Mouse (Mus musculus) G1E-ER4 (cell line): Measurements from ENCODE around the gene Hist2h3b. TPM values are rescaled to one million over a fixed set of nuclear protein-coding genes. Genes with fewer than 3 reads are reported as not detected.
A peak's percentile ranks its signal among the peaks of the same experiment; 100 is the strongest.

Source experiments
- GATA1 ChIP-seq: IDR thresholded peaks from one replicate; pipeline ENCODE4 v1.8.0; 2012; ENCODE audit warnings: low read length, inconsistent platforms
- polyA plus RNA-seq: library from polyadenylated mRNA; stranded (reverse); fragments of >175 nt; gene quantifications from 2 replicates; pipeline ENCODE4 v1.2.3, GENCODE M21; 2012

The Hist2h3b gene
- polyA plus RNA-seq, 1 experiment, result 50.2 TPM

DNA sequence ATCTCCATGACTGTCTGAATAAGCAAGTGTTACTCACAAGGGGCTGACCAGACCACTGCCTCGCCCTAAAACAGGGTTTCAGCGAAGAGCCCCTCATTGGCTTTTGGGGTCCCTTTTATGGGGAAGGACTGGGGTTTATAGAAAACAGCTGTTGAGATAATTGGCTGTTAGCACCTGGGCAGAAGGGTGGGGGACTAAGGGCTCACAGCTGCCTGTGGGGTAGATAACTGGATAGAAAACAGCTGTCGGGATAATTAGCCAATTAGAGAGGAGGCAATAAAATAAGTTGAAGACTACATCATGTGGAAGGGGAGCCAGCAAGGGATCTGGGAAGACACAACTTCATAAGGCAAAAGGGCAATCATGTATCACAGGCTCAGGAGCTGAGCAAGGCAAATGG, 17.6 kb upstream of the Hist2h3b start:
- no peak for TF ChIP-seq GATA1

- TF ChIP-seq GATA1, result no peak
Measured at GRCm38 (mm10) chr3:96251787-96252186, 16.7 kb upstream of the Hist2h3b start.

DNA sequence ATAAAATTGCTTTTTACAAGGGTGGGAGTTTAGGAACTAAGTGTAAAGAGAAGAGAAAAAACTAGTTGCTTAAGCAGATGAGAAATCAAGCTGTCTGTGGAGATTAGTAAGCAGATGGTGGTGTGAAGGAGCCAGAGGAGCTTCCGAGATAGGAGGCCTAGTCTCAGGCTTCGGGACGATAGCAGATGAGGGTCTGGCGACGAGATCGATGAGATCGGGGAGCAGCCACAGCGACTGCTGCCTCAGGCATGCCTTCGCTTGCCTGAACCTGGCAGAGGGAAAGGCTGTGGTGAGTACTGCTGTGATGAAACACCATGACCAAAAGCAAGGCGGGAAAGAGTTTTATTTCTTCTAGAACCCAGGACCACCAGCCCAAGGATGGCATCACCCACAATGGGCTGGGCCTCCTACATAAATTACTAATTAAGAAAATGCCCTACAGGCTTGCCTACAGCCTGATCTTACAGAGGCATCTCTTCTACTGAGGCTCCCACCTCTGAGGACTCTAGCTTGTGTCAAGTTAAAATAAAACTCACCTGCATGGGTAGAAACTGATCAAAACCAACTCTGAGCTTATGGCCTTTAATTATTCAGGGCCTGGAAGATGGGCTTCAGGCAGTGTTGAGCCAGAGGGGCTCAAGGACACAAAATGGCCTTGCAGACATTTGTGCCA, 13.6 kb upstream of the Hist2h3b start:
- TF ChIP-seq GATA1, result peak; percentile 98

DNA sequence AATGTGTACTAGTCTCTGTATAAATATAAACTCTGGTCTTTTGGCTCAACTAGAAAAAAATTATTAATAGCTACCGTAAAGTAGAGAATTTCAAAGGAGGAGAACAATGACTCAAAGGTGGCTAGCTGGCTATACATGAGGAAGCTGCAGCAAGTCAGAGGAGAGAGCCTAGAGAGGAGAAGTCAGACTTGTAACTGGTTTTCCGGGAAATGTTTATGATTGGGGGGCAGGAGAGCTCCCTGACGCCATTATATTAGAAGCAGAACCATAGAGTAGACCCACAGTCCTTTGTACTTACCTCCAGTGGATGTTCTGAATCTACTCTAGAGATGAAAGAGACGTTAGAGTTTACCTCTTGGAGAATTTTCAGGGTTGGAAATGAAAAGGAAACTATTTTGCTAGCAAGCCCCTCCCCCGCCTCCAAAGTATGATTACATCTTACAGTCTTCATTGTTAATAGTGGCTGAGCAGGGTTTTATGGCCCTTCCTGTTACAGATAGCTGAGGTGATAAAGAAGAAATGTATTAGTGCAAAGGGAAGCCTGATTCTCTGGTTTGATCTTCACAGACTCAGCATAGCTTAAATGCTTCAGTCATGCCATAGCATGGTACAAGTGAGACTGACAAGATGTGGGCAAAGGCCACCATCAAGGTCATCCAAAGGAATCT, 12.4 kb upstream of the Hist2h3b start:
- TF ChIP-seq GATA1, result peak; percentile 18

GRCm38 (mm10) chr3:96257190-96257589, 11.3 kb upstream of the Hist2h3b start:
- no peak for TF ChIP-seq GATA1

- no peak for TF ChIP-seq GATA1
Measured at GRCm38 (mm10) chr3:96260220-96260619, 8.2 kb upstream of the Hist2h3b start.

GRCm38 (mm10) chr3:96261623-96262022, 6.8 kb upstream of the Hist2h3b start:
- TF ChIP-seq GATA1, result no peak

GRCm38 (mm10) chr3:96262216-96262875, 6.1 kb upstream of the Hist2h3b start:
- TF ChIP-seq GATA1, result no peak

GRCm38 (mm10) chr3:96262979-96263550, 5.4 kb upstream of the Hist2h3b start, which contains the start of gene Hist2h4:
Gene Hist2h4, minus strand, starts transcription at chr3:96263311.
- TF ChIP-seq GATA1, result no peak

GRCm38 (mm10) chr3:96263558-96264403, 4.7 kb upstream of the Hist2h3b start:
- TF ChIP-seq GATA1, result no peak

DNA sequence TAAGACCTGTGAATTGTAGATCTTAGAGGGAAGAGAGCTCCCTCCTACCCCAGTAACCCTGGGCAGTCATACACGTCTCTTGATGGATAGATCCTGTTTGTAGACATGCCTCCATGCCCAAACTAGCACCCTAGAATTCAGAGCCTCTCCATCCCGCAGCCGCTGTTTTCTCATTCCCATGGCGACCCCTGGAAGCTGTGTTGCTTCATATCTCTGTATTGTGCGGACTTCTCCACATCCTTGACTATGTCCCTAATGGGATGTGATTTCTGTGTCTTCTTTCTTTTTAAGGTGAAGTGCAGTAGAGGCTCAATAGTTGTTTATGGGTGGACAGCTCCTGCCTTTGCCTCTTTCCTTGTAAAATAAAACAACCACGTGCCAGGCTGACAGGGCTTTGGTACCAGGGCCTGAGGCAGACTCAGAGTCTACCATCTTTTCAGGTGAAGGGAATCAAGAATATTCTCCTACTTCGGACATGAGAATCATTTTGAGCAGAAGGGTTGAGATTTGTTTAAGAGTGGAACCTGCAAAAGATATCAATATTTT, 4.0 kb upstream of the Hist2h3b start:
- TF ChIP-seq GATA1, result no peak

GRCm38 (mm10) chr3:96266132-96266710, 2.2 kb upstream of the Hist2h3b start:
- no peak for TF ChIP-seq GATA1

DNA sequence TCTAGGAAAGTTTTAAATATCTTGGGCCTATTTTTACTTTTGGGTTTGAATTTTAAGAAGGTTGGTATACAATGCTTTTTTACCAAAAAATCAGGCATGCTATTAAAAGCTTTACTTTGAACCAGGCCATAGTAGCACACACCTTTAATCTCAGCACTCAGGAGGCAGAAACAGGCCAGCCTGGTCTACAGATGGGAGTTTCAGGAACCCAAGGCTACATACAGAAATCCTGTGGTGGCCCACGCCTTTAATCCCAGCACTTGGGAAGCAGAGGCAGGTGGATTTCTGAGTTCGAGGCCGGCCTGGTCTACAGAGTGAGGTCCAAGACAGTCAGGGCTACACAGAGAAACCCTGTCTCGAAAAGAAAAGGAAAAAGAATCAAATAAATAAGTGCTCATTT, 913 bp upstream of the Hist2h3b start:
- no peak for TF ChIP-seq GATA1
